Mouse (Mus musculus) heart, postnatal 0 days (tissue): ENCODE results near the gene Cd300lg. TPM values are rescaled to one million over a fixed set of nuclear protein-coding genes. Genes with fewer than 3 reads are reported as not detected.

Experiments used
- ATAC-seq: fragments of 200-750 bp; cut with Nextera tagmentation; 2 replicates; pipeline ENCODE4 v1.8.0; 2017; ENCODE audit warnings: low read depth, moderate number of reproducible peaks, moderate library complexity; ENCODE audit not compliant: insufficient read depth
- DNase-seq: peaks from one replicate; pipeline ENCODE4 v3.0.0-alpha.2; 2016; ENCODE audit warnings: low spot score
- H3K27ac ChIP-seq: fragments of 300-500 bp; sonication (generic); 2 replicates; pipeline ENCODE4 v1.5.1; 2014; ENCODE audit warnings: low read depth, mild to moderate bottlenecking
- H3K27me3 ChIP-seq: fragments of 300-500 bp; sonication (generic); 2 replicates; pipeline ENCODE4 v1.6.1; 2014; ENCODE audit warnings: low read length, mixed read lengths; ENCODE audit not compliant: control insufficient read depth, insufficient read depth
- H3K36me3 ChIP-seq: fragments of 300-500 bp; sonication (generic); replicated peaks from 2 replicates; pipeline ENCODE4 v1.6.1; 2014; ENCODE audit warnings: low read length, mixed read lengths; ENCODE audit not compliant: control insufficient read depth, insufficient read depth
- H3K4me1 ChIP-seq: fragments of 300-500 bp; sonication (generic); 2 replicates; pipeline ENCODE4 v1.6.1; 2014; ENCODE audit warnings: antibody characterized with exemption; ENCODE audit not compliant: control insufficient read depth, insufficient read depth
- H3K4me2 ChIP-seq: fragments of 300-500 bp; sonication (generic); 2 replicates; pipeline ENCODE4 v1.6.1; 2014; ENCODE audit warnings: low read depth, mild to moderate bottlenecking, low read length, moderate library complexity
- H3K4me3 ChIP-seq: fragments of 300-500 bp; sonication (generic); 2 replicates; pipeline ENCODE4 v1.5.1; 2014; ENCODE audit warnings: low read depth, low read length
- H3K9ac ChIP-seq: fragments of 300-500 bp; sonication (generic); replicated peaks from 2 replicates; pipeline ENCODE4 v1.6.1; 2014; ENCODE audit warnings: low read depth, low read length, mixed read lengths
- H3K9me3 ChIP-seq: fragments of 300-500 bp; sonication (generic); replicated peaks from 2 replicates; pipeline ENCODE4 v1.6.1; 2016; ENCODE audit warnings: low read length; ENCODE audit not compliant: control insufficient read depth
- CTCF ChIP-seq: IDR thresholded peaks from 2 replicates; pipeline ENCODE4 v1.5.1; 2016; ENCODE audit warnings: antibody characterized with exemption, control low read depth, low read depth
- EP300 ChIP-seq: IDR thresholded peaks from 2 replicates; pipeline ENCODE4 v1.6.1; 2016; ENCODE audit warnings: antibody characterized with exemption, low read depth
- WGBS: fragments of 180-500 bp; shearing (Covaris S2); extraction: QIAGEN DNeasy Blood & Tissue Kit; methylation state at CpG from one replicate; pipeline ENCODE4 v1.1.7; 2014; 5-methylcytosine and 5-hydroxymethylcytosine counted together
- polyA plus RNA-seq: library from polyadenylated mRNA; unstranded; fragments of >200 nt; fragmentation: Nextera tagmentation; extraction: Ambion mirVana; gene quantifications from 2 replicates; pipeline ENCODE4 v1.2.1, GENCODE M21; 2015
- total RNA-seq: library from RNA; depleted of rRNA; stranded (reverse); fragments of >200 nt; gene quantifications from 2 replicates; pipeline ENCODE4 v1.2.3, GENCODE M21; 2014; ENCODE audit warnings: low replicate concordance

Cd300lg gene
- total and polyA plus RNA-seq, 2 experiments from 2014 or later = 24.0 to 79.5 TPM

DNA sequence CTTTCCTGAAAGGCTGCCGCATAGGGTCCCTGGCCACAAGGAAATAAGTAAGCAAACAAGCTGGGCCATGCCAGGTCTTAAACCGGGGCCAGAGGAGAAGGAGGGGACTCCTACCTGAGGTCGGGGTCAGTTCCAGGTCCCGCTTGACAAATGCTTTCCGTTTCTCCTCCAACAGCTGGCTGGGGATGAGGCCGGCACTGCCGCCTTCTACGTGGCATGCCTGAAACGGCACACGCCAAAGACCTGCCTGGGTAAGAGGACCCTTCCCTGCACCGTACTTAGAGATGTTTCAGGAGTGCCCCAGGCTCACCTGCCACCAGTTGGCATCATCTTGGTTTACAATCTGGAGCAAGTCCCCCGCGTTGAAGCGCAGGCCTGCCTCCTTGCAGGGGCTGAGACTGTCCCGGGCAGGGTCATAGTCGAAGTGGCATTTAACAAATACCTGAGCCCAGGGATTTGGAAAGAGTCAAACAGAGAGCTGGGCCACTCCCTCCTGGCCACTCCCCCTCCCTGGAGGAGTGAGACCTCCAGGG lies 20.7 kb downstream of the Cd300lg start:
- Histone ChIP-seq H3K4me3 (no peak overlapping the region), H3K27me3 (no peaks in the 10 kb centered on the region), H3K9ac (no peak overlapping the region), H3K9me3 (no peaks in the 10 kb centered on the region), H3K4me1 (no peaks in the 10 kb centered on the region), H3K27ac (no peak overlapping the region), H3K4me2 (no peak overlapping the region), H3K36me3 (no peaks in the 10 kb centered on the region; the same call in 1 of the 2 replicates)
- 54% methylated on average over 16 of the region's 16 CpGs for WGBS
- DNase-seq (no peak), ATAC-seq (no peak)
- TF ChIP-seq EP300 = no peak
- TF ChIP-seq CTCF = no peak

DNA sequence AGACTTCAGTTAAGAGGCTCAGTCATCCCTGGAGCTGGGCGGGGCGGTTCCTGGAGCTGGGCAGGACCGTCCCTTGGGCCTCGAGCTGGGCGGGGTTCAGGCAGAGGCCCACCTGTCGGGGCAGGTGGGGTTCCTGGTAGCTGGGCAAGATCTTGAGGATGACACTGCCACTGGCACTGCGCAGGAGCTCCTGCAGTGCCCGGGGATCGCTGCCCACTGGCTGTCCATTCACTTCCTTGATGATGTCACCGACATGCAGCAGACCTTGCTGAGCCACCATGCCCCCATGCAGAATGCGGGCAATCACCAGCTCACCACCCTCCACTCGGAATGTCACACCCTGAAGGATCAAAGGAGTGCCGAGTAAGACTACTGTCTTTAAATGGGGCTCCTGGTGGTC lies 21.8 kb downstream of the Cd300lg start:
- DNase-seq (no peak), ATAC-seq (no peak)
- 79% methylated on average over 13 of the region's 13 CpGs for WGBS
- Histone ChIP-seq H3K27me3 (no peaks in the 10 kb centered on the region), H3K27ac (no peak overlapping the region), H3K4me2 (no peak overlapping the region), H3K36me3 (no peaks in the 10 kb centered on the region; the same call in 1 of the 2 replicates), H3K4me3 (no peak overlapping the region), H3K4me1 (no peaks in the 10 kb centered on the region), H3K9ac (no peak overlapping the region), H3K9me3 (no peaks in the 10 kb centered on the region)
- TF ChIP-seq CTCF (no peak), EP300 (no peak)

DNA sequence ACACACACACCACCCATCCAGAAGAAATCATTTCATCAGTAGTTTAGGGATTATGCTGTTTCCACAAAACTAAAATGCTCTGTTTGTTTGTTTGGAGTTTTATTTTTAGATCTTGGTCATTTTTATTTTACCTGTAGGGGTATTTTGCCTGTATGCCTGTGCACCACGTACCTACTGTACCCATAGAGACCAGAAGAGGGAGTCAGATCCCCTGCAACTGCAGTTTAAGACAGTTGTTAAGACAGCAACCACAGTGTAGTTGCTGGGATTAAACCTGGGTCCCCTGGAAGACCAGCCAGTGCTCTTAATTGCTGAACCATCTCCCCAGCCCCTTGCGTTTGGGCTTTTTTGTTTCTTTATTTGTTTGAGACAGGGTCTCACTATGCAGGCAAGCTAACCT lies 27.7 kb downstream of the Cd300lg start:
- 55% methylated on average over 2 of the region's 2 CpGs for WGBS
- no peak for ATAC-seq
- H3K4me1 ChIP-seq = no peaks in the 10 kb centered on the region

DNA sequence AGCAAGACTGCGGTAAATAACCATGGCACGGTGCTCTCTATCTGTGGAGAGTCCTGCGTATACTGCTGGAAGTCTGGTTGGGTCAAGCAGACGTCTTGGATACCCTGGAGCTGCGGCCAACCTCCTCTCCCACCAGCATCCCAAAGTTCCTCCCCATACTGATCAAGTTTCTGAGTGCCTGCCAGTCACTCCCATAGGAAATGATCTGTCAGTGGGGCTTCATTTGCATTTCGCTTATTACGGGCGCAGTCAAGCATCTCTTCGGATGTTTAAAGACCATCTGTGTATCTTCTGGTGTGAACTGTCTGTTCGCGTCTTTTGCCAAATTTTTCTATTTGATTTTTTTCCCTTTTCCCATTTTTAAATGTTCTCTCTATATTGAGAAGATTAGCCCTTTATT lies 28.3 kb downstream of the Cd300lg start:
- Histone ChIP-seq H3K27ac (no peak overlapping the region), H3K9me3 (no peaks in the 10 kb centered on the region), H3K36me3 (no peaks in the 10 kb centered on the region), H3K9ac (no peak overlapping the region), H3K4me1 (no peaks in the 10 kb centered on the region), H3K27me3 (no peaks in the 10 kb centered on the region), H3K4me2 (no peak overlapping the region), H3K4me3 (no peak overlapping the region)
- DNase-seq = no peak
- no peak for ATAC-seq
- WGBS = 67% methylated on average over 11 of the region's 11 CpGs
- TF ChIP-seq EP300 (no peak), CTCF (no peak)

More for the DNA sequence above, 27.7 kb downstream of the Cd300lg start:
- Histone ChIP-seq H3K4me3 (no peak overlapping the region), H3K27ac (no peak overlapping the region), H3K4me2 (no peak overlapping the region), H3K9me3 (no peaks in the 10 kb centered on the region), H3K27me3 (no peaks in the 10 kb centered on the region), H3K36me3 (no peaks in the 10 kb centered on the region), H3K9ac (no peak overlapping the region)
- TF ChIP-seq EP300 (no peak), CTCF (peak; percentile 35)
- DNase-seq = no peak

DNA sequence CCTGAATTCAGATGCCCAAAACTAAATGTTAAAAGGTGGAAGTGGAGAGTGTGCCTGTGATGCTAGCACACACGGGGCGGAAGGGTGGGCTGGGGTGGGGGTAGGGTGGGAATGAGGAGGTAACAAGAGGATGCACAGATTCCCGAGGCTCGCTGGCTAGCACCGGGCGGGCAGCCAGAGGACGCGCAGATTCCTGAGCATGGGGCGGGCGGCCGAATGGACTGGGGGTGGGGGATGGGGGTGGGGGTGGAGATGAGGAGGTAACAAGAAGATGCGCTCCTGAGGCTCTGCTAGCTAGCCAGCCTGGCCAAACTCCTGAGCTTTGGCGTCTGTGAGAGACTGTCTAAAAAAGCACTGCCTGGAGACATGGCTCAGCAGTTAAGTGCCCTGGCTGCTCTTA lies 29.1 kb downstream of the Cd300lg start:
- H3K9ac ChIP-seq = no peak overlapping the region
- no peak for TF ChIP-seq EP300
- TF ChIP-seq CTCF = no peak
- WGBS = 3% methylated on average over 13 of the region's 13 CpGs
- peak overlapping the region; percentile 26 for H3K4me2 ChIP-seq
- H3K27me3 ChIP-seq = no peaks in the 10 kb centered on the region
- no peak overlapping the region for H3K4me3 ChIP-seq
- H3K4me1 ChIP-seq = no peaks in the 10 kb centered on the region
- DNase-seq (peak; percentile 17), ATAC-seq (no peak; the same call in 1 of the 2 replicates)
- no peaks in the 10 kb centered on the region for H3K9me3 ChIP-seq
- H3K36me3 ChIP-seq = no peaks in the 10 kb centered on the region
- no peak overlapping the region for H3K27ac ChIP-seq

DNA sequence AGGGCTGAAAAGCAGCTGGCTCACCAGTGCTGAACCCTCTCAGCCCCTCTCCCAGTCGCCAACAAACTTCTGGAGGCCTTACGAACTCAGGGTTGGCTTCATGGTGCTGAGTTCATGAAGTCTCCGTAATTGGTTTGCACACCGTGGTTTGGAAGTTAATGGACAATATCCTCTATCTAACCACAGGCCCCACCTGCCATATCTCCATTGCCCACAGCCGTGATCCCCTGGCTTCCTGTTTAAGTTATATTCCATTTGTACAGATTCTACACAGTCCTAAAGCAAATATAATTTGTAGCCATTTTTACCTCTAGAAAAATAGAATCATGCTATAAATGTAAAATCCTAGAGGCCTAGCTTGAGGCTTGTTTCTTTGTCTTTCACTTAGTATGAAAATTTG lies 31.4 kb downstream of the Cd300lg start:
- Histone ChIP-seq H3K27me3 (no peaks in the 10 kb centered on the region), H3K36me3 (no peaks in the 10 kb centered on the region), H3K27ac (no peak overlapping the region), H3K4me3 (no peak overlapping the region), H3K9me3 (no peaks in the 10 kb centered on the region), H3K4me1 (no peaks in the 10 kb centered on the region), H3K9ac (no peak overlapping the region), H3K4me2 (no peak overlapping the region)
- ATAC-seq = no peak
- WGBS = 75% methylated on average over 5 of the region's 5 CpGs
- no peak for TF ChIP-seq CTCF
- TF ChIP-seq EP300 = no peak
- DNase-seq = no peak
